Mouse (Mus musculus) urinary bladder, postnatal 36 days (tissue): ENCODE results near the gene Ccdc66.

Experiments used
- DNase-seq, 2 experiments: peaks; one replicate each; pipeline ENCODE4 v3.0.0; 2022; ENCODE audit warnings: low spot score in 2 of 2, mixed read lengths in 1 of 2

Gene Ccdc66

DNA sequence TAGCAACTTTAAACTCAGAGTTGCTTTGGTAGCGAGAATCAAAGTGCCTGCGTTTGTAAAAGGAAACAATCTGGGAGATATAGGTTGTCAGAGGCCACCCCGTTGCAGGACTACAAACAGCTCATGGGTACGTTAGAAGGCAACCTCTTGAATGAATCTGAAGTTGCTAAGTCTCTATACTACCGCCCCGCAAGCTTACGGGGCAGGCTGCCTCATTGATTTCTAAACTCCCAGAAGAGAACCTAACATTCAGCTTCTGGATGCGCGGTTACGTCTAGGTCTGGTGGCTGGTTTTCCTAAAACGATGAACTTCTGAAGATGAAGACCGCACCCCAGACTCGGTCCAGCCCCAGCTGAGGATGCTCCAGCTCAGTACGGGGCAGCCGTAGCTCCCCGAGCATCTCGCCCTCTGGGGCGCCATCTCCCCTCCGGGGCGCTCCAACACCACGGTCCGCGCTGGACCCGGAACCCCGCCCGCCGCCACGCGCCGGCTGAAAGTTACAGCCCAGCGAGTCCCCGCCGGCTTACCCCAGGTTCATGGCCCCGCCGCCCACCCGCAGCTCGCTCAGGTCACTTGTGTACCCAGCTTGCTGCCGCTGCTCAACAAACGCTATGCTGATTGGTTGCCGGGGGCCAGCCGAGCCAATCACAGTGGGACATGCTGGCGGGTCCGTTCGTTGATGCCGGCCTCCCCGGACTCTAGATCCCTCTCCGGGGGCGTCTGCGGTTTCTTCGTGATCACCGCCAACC is at the start of gene Ccdc66:
Gene Ccdc66, minus strand, starts transcription at position 567 of the 750 bp plus-strand sequence.
- peak; percentile 99 to 100 for DNase-seq

DNA sequence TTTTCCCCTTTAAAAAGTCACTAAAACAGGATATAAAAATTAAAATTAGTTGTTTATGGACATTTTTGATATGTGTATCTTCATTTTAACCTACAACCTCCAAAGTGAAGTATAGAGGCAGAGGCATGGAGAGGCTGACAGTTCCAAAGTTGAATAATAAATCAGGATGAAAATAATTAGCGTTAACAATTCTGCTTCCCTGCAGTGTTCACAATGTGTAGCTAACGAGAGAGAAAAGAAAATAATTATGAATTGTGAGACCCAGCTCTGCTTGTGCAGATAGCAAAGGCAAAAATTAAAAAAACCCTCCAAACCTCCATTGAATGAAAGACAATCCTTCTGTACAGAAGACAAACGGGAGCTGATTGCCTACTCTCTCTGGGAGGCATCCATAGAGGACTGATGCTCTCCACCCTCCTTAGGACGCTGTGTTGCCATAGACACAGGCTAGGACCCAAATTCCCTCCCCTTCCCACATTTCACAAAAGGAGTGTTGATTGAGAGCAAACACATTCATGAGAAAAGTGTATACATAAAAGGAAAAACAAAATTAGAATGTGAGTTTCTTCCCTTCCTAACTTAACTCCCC is 35.7 kb upstream of the Ccdc66 start:
- no peak for DNase-seq

DNA sequence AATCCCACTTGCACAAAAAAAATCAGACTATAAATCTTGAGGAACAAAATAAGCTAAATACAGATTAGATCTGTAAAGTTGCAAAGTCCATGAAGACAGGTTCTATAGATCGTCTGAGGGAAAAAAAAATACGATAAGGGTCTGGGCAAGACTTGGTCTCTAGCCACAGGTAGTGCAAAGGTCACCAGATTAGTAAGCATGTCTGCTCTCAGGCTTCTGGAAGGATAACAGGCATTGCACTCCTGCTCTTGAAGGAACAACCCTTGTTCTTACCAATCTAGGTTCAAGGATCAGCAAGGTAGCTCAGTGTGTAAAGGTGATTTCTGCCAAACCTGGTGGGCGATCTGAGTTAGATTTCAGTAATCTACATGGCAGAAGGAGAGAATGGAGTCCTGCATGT is 28.2 kb upstream of the Ccdc66 start:
- no peak for DNase-seq

DNA sequence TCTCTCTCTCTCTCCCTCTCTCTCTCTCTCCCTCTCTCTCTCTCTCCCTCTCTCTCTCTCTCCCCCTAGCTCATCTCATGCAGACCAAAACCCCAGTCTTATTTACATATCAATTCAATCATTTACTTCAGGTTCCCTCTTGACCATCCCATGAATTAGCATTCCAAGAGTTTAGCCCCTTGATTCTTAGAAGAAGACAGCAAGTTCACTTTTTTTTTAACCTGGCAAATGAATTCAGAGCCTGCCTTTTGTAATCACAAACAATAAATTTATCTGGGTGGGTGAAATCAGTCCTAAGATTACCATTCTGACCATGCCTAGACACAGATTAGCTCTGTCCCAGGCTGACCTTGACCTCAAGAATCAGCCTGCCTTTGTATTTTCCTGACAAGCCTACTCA is 16.3 kb upstream of the Ccdc66 start:
- no peak for DNase-seq

DNA sequence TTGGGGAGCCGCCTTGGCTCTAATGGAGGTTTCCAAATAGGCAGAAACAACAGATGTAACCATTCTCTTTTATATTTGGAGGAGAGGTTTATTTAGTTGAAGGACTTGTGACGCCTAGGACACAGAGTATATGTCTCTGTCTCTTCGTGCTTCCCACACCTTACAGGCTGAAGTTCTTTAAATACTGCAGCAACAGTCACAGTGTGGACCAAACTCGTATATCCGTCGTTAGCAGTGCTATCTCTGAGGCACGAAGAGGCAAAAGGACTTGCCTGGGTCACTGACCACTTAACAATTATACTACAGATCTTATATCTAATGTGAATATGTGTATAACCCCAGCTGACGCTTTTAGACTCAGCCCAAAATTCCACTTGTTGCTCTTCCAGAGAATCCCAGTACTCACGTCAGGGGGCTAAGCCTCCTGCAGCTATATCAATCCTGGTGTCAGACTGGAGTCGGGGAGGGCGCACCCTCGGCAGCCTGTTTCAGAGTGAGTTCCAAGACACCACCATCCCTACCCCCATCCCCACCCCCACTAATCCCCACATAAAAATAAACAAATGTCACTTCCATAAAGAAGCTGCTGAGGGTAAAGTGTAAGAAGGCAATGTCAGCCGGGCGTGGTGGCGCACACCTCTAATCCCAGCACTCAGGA is 513 bp upstream of the Ccdc66 start:
- no peak for DNase-seq

DNA sequence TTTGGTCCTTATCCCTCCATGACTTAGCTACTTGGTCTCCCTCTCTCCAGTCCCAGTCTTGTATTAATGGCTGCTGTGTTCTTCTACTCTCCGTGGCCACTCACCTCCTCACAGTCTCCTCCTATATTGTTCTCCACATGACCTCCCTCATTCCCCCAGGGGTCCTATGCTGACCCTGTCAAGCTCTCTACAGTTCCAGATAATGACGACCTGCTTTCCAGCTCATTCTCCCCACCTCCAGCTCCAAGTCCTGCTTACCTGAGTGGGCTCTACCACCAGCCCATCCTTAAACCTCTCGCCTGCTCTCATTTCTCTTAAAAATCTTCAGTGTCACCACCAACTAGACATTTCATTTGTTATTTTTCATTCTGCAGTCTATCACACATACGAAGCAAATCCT is 7.2 kb downstream of the Ccdc66 start:
- no peak for DNase-seq

DNA sequence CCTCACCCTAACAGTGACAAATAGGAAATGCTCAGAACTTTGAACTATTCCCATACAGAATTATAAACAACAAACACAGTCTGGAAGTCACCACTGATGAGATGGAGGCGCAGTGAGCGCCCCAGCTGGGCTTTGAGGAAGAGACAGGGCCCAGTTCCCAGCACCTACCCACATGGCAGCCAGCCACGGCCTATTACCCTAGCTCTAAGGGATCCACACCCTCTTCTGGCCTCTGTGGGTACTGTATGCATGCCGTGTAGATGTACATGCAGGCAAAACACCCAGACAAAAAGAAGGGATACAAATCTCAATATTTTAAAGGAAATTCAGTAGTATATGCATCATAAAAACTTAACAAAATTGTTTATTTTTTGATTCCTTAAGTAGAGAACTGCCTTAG is 14.7 kb downstream of the Ccdc66 start:
- DNase-seq, result no peak

DNA sequence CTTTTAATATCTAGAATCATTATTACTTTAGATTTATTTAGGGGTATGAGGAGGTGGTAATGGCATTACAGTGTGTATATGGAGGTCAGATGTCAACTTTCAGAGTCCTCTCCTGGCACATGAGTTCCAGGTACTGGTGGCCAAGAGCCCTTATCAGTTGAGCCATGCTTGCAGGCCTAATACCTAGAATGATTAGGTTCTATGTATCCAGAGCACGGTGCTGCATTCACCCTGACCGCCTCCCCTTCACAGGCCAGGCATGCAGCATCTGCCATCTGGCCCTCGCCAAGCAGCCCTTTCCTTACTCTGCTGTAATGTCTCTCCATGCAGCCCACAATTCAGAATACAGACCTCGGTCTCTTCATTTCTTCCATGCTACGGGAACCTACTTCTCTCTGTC is 16.9 kb downstream of the Ccdc66 start:
- DNase-seq, result no peak

DNA sequence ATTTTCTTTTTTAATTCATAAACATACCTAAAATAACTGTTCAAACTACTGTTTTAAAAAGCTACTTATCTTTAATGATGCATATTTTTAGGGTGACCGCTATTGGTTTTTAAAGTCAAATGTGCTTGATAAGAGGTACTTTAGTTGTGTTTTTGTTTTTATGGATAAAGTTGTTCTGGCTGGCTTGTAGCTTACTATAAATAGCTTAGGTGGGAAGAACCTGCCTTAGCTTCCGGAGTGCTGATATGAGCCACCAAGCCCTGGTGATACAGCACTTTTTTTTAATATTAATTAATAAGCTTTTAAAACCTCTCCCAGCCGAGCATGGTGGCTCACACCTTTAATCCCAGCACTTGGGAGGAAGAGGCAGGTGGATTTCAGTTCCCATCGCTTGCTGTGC is 61.3 kb downstream of the Ccdc66 start:
- DNase-seq, result no peak

DNA sequence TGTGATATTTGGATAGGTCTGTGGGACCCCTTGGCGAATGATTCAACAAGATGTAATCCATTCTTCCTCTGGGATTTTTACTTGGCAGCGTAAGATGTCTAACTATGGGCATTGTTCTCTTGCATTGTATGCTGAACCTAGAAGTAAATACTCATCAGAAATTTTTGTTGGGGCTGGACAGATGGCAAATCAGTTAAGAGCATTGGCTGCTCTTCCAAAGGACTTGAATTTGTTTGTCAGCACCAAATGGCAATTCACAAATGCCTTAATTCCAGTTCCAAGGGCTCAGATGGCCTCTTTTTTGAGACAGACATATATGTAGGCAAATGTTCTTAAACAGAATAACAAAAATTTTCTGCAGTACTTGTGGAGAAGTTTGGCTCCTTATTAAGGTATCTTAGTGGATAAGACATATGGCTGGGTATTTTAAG is 63.4 kb downstream of the Ccdc66 start:
- no peak for DNase-seq

DNA sequence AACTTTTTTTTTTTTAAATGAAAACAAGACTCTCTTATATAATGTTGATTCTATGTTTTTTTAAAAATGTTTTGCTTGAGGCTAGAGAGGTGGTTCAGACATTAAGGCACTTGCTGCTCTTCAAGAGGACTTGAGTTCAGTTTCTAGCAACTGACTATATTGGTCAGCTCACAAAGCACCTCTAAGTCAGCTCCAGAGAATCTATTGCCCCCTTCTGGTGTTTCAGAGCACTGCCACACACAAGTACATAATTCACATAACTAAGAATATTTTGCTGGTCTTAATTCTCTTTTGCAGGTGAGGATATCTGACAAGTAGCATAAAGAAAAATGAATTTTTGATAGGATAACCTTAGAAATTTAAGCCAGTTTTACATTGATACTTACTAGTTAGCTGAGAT is 67.3 kb downstream of the Ccdc66 start:
- no peak for DNase-seq

DNA sequence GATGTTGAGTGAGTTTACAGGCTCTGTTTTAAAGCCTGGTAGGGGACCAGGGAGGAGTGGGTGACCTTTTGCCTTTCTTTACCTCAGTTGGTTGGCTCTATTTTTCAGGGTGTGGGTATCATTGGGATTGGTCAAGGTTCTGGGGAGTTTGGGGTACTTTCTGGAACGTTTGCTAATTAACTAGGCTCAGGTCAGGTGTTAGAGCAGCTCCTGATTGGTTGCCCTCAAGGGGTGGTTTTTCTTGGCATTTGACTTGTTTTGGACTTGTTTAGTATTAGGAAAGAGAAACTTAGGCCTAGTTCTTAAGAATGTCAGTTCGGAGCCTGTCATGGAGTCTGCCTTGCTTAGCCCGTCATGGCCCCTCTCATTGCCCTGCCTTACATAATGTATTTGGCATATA is 71.4 kb downstream of the Ccdc66 start:
- DNase-seq, result no peak

DNA sequence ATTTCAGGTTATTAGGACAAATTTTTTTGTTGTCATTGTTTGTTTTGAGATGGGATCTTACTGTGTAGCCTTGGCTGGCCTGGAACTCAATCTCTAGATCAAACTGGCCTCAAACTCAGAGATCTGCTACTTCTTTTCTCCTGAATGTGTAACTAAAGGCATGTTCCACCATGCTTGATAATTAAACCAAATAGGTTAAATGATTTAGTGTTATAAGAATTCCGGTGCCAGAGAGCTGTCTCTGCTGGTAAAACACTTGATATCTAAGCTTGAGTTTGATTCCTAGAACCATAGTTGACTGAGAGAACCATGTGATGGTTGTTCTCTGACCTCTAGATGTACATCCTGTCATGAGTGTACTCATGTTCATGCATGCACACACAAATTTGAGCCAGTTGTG is 72.1 kb downstream of the Ccdc66 start:
- no peak for DNase-seq

DNA sequence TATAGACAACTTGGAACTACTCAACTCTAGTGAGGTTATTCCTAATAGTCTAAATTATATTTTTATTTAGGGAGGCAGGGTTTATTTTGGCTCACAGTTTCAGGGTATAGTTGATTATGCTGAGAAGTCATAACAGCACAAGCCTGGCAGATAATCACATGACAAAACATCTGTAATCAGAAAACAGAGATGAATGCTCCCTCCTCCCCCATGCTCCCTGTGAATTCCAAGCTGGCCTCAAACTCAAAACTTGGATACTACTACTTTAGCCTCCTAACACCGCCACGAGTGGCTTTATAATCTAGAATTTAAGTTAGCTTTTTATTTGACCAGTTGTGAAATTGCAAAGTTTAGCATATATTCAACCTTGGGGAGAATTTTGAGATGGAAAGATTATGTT is 76.2 kb downstream of the Ccdc66 start:
- DNase-seq, result no peak
